Mouse (Mus musculus) embryonic facial prominence, embryonic 14.5 days (tissue): ENCODE measurements around the gene Pank4. TPM values are rescaled to one million over a fixed set of nuclear protein-coding genes. Genes with fewer than 3 reads are reported as not detected.

Source experiments
- ATAC-seq: fragments of 200-750 bp; cut with Nextera tagmentation; 2 replicates; pipeline ENCODE4 v1.8.0; 2017; ENCODE audit warnings: low read depth, moderate number of reproducible peaks, moderate TSS enrichment
- DNase-seq: peaks from one replicate; pipeline ENCODE4 v3.0.0-alpha.2; 2015; ENCODE audit warnings: low spot score
- H3K27ac ChIP-seq: fragments of 300-500 bp; sonication (generic); replicated peaks from 2 replicates; pipeline ENCODE4 v1.5.1; 2014; ENCODE audit warnings: low read depth, mild to moderate bottlenecking, low read length, moderate library complexity
- H3K27me3 ChIP-seq: fragments of 300-500 bp; sonication (generic); replicated peaks from 2 replicates; pipeline ENCODE4 v1.6.1; 2014; ENCODE audit warnings: low read length; ENCODE audit not compliant: control insufficient read depth, insufficient read depth
- H3K36me3 ChIP-seq: fragments of 300-500 bp; sonication (generic); 2 replicates; pipeline ENCODE4 v1.6.1; 2014; ENCODE audit warnings: low read length, mixed read lengths; ENCODE audit not compliant: control insufficient read depth, insufficient read depth
- H3K4me1 ChIP-seq: fragments of 300-500 bp; sonication (generic); 2 replicates; pipeline ENCODE4 v1.6.1; 2014; ENCODE audit warnings: antibody characterized with exemption, low read length; ENCODE audit not compliant: control insufficient read depth, insufficient read depth
- H3K4me2 ChIP-seq: fragments of 300-500 bp; sonication (generic); 2 replicates; pipeline ENCODE4 v1.6.1; 2014; ENCODE audit warnings: low read depth, mild to moderate bottlenecking, low read length, moderate library complexity, mixed read lengths
- H3K4me3 ChIP-seq: fragments of 300-500 bp; sonication (generic); 2 replicates; pipeline ENCODE4 v1.5.1; 2014; ENCODE audit warnings: low read depth, mild to moderate bottlenecking, low read length
- H3K9ac ChIP-seq: fragments of 300-500 bp; sonication (generic); 2 replicates; pipeline ENCODE4 v1.6.1; 2014; ENCODE audit warnings: low read depth, mild to moderate bottlenecking, low read length, moderate library complexity, mixed read lengths
- H3K9me3 ChIP-seq: fragments of 300-500 bp; sonication (generic); 2 replicates; pipeline ENCODE4 v1.6.1; 2016; ENCODE audit warnings: low read length; ENCODE audit not compliant: control insufficient read depth
- WGBS: fragments of 180-500 bp; shearing (Covaris S2); extraction: QIAGEN DNeasy Blood & Tissue Kit; methylation state at CpG from one replicate; pipeline ENCODE4 v1.1.7; 2014; 5-methylcytosine and 5-hydroxymethylcytosine counted together
- polyA plus RNA-seq: library from polyadenylated mRNA; unstranded; fragments of >200 nt; fragmentation: Nextera tagmentation; extraction: Ambion mirVana; gene quantifications from 2 replicates; pipeline ENCODE4 v1.2.1, GENCODE M21; 2014

The Pank4 gene
- polyA plus RNA-seq, 1 experiment from 2014 or later = 34.5 TPM

- ATAC-seq = no peak
Measured at GRCm38 (mm10) chr4:154983767-154984166, 19.8 kb downstream of the Pank4 start.

GRCm38 (mm10) chr4:154985151-154985777, 21.3 kb downstream of the Pank4 start:
- Histone ChIP-seq H3K4me1 (no peaks in the 10 kb centered on the region), H3K27me3 (0 out of 2 replicates have a peak, but pooled peaks cover 5% of the 10 kb centered on the region), H3K4me2 (no peak overlapping the region), H3K9me3 (no peaks in the 10 kb centered on the region), H3K27ac (no peak overlapping the region), H3K4me3 (no peak overlapping the region), H3K9ac (no peak overlapping the region; the same call in 1 of the 2 replicates), H3K36me3 (peaks cover 12% of the 10 kb centered on the region)
- ATAC-seq = no peak
- WGBS = 90% methylated on average over 5 of the region's 5 CpGs
- DNase-seq = no peak

More at GRCm38 (mm10) chr4:154983767-154984166, 19.8 kb downstream of the Pank4 start:
- Histone ChIP-seq H3K27ac (no peak overlapping the region), H3K9me3 (no peaks in the 10 kb centered on the region), H3K4me2 (no peak overlapping the region), H3K4me1 (no peaks in the 10 kb centered on the region), H3K27me3 (0 out of 2 replicates have a peak, but pooled peaks cover 5% of the 10 kb centered on the region), H3K9ac (peak overlapping the region; percentile 14; the same call in 1 of the 2 replicates), H3K36me3 (peaks cover 27% of the 10 kb centered on the region), H3K4me3 (no peak overlapping the region)
- DNase-seq = no peak
- 28% methylated on average over 22 of the region's 24 CpGs for WGBS

- ATAC-seq = 0 out of 2 replicates have a peak, but pooled peaks have one; percentile 23
Measured at GRCm38 (mm10) chr4:154986096-154986495, 22.2 kb downstream of the Pank4 start.

GRCm38 (mm10) chr4:154986750-154987149, 22.8 kb downstream of the Pank4 start:
- no peaks in the 10 kb centered on the region for H3K4me1 ChIP-seq
- H3K4me2 ChIP-seq = no peak overlapping the region
- H3K9me3 ChIP-seq = no peaks in the 10 kb centered on the region
- H3K27ac ChIP-seq = no peak overlapping the region
- DNase-seq = no peak
- H3K4me3 ChIP-seq = no peak overlapping the region
- no peak for ATAC-seq
- H3K9ac ChIP-seq = no peak overlapping the region
- no peaks in the 10 kb centered on the region for H3K36me3 ChIP-seq
- 72% methylated on average over 7 of the region's 15 CpGs for WGBS
- 0 out of 2 replicates have a peak, but pooled peaks cover 5% of the 10 kb centered on the region for H3K27me3 ChIP-seq

More at GRCm38 (mm10) chr4:154986096-154986495, 22.2 kb downstream of the Pank4 start:
- Histone ChIP-seq H3K27ac (no peak overlapping the region), H3K4me2 (peak overlapping the region; percentile 32; the same call in 1 of the 2 replicates), H3K4me3 (no peak overlapping the region), H3K27me3 (0 out of 2 replicates have a peak, but pooled peaks cover 5% of the 10 kb centered on the region), H3K9ac (no peak overlapping the region; the same call in 1 of the 2 replicates), H3K4me1 (no peaks in the 10 kb centered on the region), H3K36me3 (peaks cover 3% of the 10 kb centered on the region), H3K9me3 (no peaks in the 10 kb centered on the region)
- WGBS = 18% methylated on average over 11 of the region's 17 CpGs
- DNase-seq = peak; percentile 65

GRCm38 (mm10) chr4:154994876-154995275, 31.0 kb downstream of the Pank4 start:
- H3K9me3 ChIP-seq = no peaks in the 10 kb centered on the region
- no peaks in the 10 kb centered on the region for H3K36me3 ChIP-seq
- no peak for DNase-seq
- H3K4me3 ChIP-seq = no peak overlapping the region
- no peak for ATAC-seq
- H3K4me1 ChIP-seq = peaks cover 4% of the 10 kb centered on the region; the same call in 1 of the 2 replicates
- H3K9ac ChIP-seq = no peak overlapping the region
- no peak overlapping the region for H3K27ac ChIP-seq
- no peaks in the 10 kb centered on the region for H3K27me3 ChIP-seq
- WGBS = 69% methylated on average over 4 of the region's 4 CpGs
- H3K4me2 ChIP-seq = no peak overlapping the region

GRCm38 (mm10) chr4:154996572-154997154, 32.7 kb downstream of the Pank4 start:
- H3K36me3 ChIP-seq = no peaks in the 10 kb centered on the region
- H3K9me3 ChIP-seq = no peaks in the 10 kb centered on the region
- DNase-seq = peak; percentile 46
- peaks cover 4% of the 10 kb centered on the region; the same call in 1 of the 2 replicates for H3K4me1 ChIP-seq
- H3K27ac ChIP-seq = no peak overlapping the region
- H3K27me3 ChIP-seq = no peaks in the 10 kb centered on the region
- no peak overlapping the region for H3K9ac ChIP-seq
- 34% methylated on average over 8 of the region's 8 CpGs for WGBS
- no peak; the same call in 1 of the 2 replicates for ATAC-seq
- H3K4me3 ChIP-seq = no peak overlapping the region
- H3K4me2 ChIP-seq = no peak overlapping the region

- Histone ChIP-seq H3K27ac (no peak overlapping the region), H3K36me3 (no peaks in the 10 kb centered on the region), H3K27me3 (no peaks in the 10 kb centered on the region), H3K9ac (no peak overlapping the region), H3K4me1 (no peaks in the 10 kb centered on the region), H3K9me3 (no peaks in the 10 kb centered on the region), H3K4me3 (no peak overlapping the region), H3K4me2 (no peak overlapping the region)
- no peak for DNase-seq
- 76% methylated on average over 5 of the region's 5 CpGs for WGBS
- ATAC-seq = no peak
Measured at GRCm38 (mm10) chr4:154999379-154999778, 35.5 kb downstream of the Pank4 start.

GRCm38 (mm10) chr4:155005278-155005677, 41.4 kb downstream of the Pank4 start:
- Histone ChIP-seq H3K4me3 (no peak overlapping the region), H3K9ac (no peak overlapping the region), H3K36me3 (no peaks in the 10 kb centered on the region), H3K4me1 (no peaks in the 10 kb centered on the region), H3K27ac (no peak overlapping the region), H3K27me3 (no peaks in the 10 kb centered on the region), H3K4me2 (no peak overlapping the region), H3K9me3 (no peaks in the 10 kb centered on the region)
- no peak for ATAC-seq
- 76% methylated on average over 3 of the region's 3 CpGs for WGBS
- DNase-seq = no peak
